In the genomic region with DNA sequence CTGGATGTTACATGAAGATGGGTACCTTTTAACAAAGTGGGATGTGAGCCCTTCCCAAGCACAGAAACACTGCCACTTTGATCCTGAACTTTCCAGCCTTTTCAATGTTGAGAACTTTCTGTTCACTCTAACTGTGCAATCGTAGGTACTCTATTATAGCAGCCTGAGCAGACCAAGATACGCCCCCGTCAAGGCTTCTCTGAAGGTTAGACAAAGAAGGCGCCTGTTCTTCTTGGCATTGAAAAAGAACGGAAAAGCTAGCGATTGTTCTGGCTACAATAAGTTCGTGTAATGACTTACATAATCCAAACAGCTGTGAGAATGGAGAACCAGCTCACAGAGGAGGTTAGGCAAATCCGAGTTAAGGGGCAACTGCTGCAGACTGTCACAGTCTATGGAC, we compare ENCODE assay signal across 17 mouse cellular contexts.
"Had no signal": no experiment of that assay in that cellular context is flagged by ENCODE, and none has a peak within 500 bp of the region (broad histone marks: within the 10 kb centered on the region; RNA-seq: fewer than 3 reads in every experiment).

No protein-coding gene starts in this region.

- H3K36me3 ChIP-seq: intestine, embryonic 15.5 days; kidney, embryonic 15.5 days; limb, embryonic 15.5 days; liver, embryonic 12.5 days; midbrain, embryonic 12.5 days; stomach, embryonic 15.5 days had no signal

- H3K4me3 ChIP-seq: intestine, embryonic 15.5 days; kidney, embryonic 15.5 days; left cerebral cortex, adult 2 months; limb, embryonic 15.5 days; liver, embryonic 12.5 days; megakaryocyte, embryonic 14.5 days; midbrain, embryonic 12.5 days; stomach, embryonic 15.5 days had no signal

- DNase-seq: kidney, adult 18-20 months; kidney, postnatal 14 days; left cerebral cortex, postnatal 4 days; lung, embryonic 14.5 days; lung, postnatal 14 days; right cerebral cortex, postnatal 4 days; thymus, postnatal 4 days had no signal

- H3K4me1 ChIP-seq: intestine, embryonic 15.5 days; kidney, embryonic 15.5 days; limb, embryonic 15.5 days; liver, embryonic 12.5 days; megakaryocyte, embryonic 14.5 days; midbrain, embryonic 12.5 days; stomach, embryonic 15.5 days had no signal

- H3K27ac ChIP-seq: intestine, embryonic 15.5 days; kidney, embryonic 15.5 days; left cerebral cortex, adult 2 months; limb, embryonic 15.5 days; liver, embryonic 12.5 days; macrophage; midbrain, embryonic 12.5 days; stomach, embryonic 15.5 days had no signal

- H3K27me3 ChIP-seq: intestine, embryonic 15.5 days; kidney, embryonic 15.5 days; limb, embryonic 15.5 days; liver, embryonic 12.5 days; megakaryocyte, embryonic 14.5 days; midbrain, embryonic 12.5 days; stomach, embryonic 15.5 days had no signal

- H3K9ac ChIP-seq: intestine, embryonic 15.5 days; kidney, embryonic 15.5 days; limb, embryonic 15.5 days; liver, embryonic 12.5 days; lung, embryonic 14.5 days; midbrain, embryonic 12.5 days; stomach, embryonic 15.5 days had no signal

- H3K4me2 ChIP-seq: intestine, embryonic 15.5 days; kidney, embryonic 15.5 days; limb, embryonic 15.5 days; liver, embryonic 12.5 days; lung, embryonic 14.5 days; midbrain, embryonic 12.5 days; stomach, embryonic 15.5 days had no signal

- H3K9me3 ChIP-seq: intestine, embryonic 15.5 days; kidney, embryonic 15.5 days; limb, embryonic 15.5 days; megakaryocyte, embryonic 14.5 days; midbrain, embryonic 12.5 days; stomach, embryonic 15.5 days had no signal

- ATAC-seq: intestine, embryonic 15.5 days; liver, embryonic 12.5 days; midbrain, embryonic 16.5 days had no signal
